Mouse (Mus musculus) left cerebral cortex, adult 2 months (tissue): ENCODE data around the gene Kif9. TPM values are rescaled to one million over a fixed set of nuclear protein-coding genes. Genes with fewer than 3 reads are reported as not detected.

Experiments
- DNase-seq, 2 experiments: peaks; one replicate each; pipeline ENCODE4 v3.0.0; 2021 to 2022; ENCODE audit warnings: low spot score in 2 of 2, mixed read lengths in 1 of 2; ENCODE audit errors: extremely low spot score in 1 of 2
- H3K27ac ChIP-seq: fragments of 200-600 bp; 2 replicates; pipeline ENCODE4 v1.8.1; 2022
- H3K4me3 ChIP-seq: fragments of 200-600 bp; 2 replicates; pipeline ENCODE4 v1.8.1; 2022
- CTCF ChIP-seq: fragments of 200-600 bp; IDR thresholded peaks from 2 replicates; pipeline ENCODE4 v1.8.1; 2022; ENCODE audit warnings: antibody characterized with exemption, mild to moderate bottlenecking, moderate library complexity
- intact Hi-C: fragments of 180-260 bp; cut with DNase I; formaldehyde crosslinking; loops from one replicate; pipeline ENCODE4 v1.15.1; 2025
- total RNA-seq, 2 experiments: library from RNA; stranded (reverse); gene quantifications; 2 replicates each; pipeline ENCODE4 v1.2.3; 2021

Gene Kif9
- total RNA-seq, 2 experiments from 2014 or later: 3.8 to 4.4 TPM

- peak overlapping the region; percentile 97; the same call in 1 of the 2 replicates for H3K27ac ChIP-seq
- DNase-seq: no peak
- TF ChIP-seq CTCF: no peak
- intact Hi-C loops: no loop called here
- H3K4me3 ChIP-seq: peak overlapping the region; percentile 99
These were observed 54.5 kb downstream of the Kif9 start for GRCm38 (mm10) chr9:110531151-110531791.

DNA sequence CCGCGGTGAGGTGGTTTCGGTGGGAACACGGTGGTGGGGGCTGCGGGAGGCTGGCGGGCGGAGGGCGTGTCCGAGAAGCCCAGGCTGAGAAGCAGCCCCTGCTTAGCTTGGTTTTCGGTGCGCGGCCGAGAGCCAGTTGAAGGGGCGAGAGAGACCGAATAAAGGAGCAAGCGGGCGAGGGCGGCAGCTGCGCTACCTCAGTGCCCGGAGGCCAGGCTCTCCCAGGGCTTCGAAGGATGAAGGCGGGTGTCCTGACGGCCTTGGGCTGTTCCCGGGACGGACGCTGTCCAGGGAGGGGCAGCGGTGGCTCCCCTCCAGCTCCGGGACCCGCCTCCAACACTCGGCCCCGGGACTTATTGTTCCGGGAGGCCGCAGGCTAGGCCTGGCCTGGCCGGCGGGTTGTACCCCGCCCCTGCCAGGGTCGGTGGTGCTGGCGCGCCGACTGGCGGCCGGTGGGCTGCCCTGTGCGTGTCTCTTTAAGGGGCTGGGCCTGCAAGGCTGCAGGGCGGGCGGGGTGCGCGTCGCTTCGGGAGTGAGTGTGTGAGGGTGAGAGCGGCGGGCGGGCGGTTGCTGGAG lies 55.2 kb downstream of the Kif9 start:
- Histone ChIP-seq H3K27ac (peak overlapping the region; percentile 97), H3K4me3 (peak overlapping the region; percentile 99)
- peak; percentile 91 to 94 for DNase-seq
- peak; percentile 65 for TF ChIP-seq CTCF
- intact Hi-C loops: loop anchor here (1.0 kb wide), 2 partner anchors 56 to 124 kb away; partner anchors contain the start of genes Kif9, Klhl18 and Ptpn23

GRCm38 (mm10) chr9:110532538-110533291 lies 56.0 kb downstream of the Kif9 start, which contains the start of gene Setd2:
TSS of gene Setd2 (plus strand) at chr9:110532597.
- no peak for TF ChIP-seq CTCF
- Histone ChIP-seq H3K27ac (peak within 1 kb of the TSS; percentile 99), H3K4me3 (peak within 1 kb of the TSS; percentile 99)
- intact Hi-C loops: loop anchor here (1.0 kb wide), 2 partner anchors 56 to 124 kb away; partner anchors contain the start of genes Kif9, Klhl18 and Ptpn23
- peak; percentile 67 to 71 for DNase-seq

DNA sequence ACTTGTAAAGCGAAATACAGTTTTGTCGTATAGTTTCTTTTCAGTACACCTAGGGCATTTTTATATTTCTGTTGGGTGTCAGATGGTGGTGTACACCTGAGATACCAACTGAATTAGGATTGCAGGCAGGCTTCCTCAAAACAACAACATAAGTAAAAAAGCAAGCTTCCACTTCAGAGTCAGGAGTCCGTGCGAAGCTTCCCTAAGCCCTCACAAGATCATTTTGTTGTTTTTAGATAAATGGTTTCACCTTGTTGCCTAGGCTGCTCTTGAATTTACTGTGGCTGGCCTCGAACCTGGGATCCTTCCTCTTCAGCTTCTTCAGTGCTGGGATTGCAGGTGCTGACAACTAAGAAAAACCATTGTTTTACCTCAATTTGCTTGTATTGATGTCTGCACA lies 56.9 kb downstream of the Kif9 start:
- intact Hi-C loops: no loop called here
- peak overlapping the region; percentile 99 for H3K27ac ChIP-seq

DNA sequence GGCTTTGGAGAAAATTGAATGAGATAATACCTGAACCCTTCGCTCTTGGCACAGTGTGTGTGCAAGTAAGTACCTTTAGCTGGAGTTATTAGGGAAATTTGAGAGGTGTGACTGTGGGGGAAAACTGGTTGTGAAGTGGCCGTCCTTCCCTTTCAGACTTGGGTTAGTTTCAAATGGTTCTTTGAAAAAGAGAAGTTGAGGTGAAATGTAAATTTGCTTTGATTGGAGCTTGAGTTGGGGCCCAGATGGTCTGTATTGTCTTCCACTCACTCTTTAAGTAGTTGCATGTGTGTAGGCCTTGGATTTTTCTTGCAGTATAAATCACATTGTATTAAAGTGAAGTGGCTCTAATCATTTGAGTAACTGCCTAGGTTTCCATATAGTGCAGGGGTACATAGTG lies 58.4 kb downstream of the Kif9 start:
- no peak for TF ChIP-seq CTCF
- intact Hi-C loops: no loop called here

More for the DNA sequence above, 56.9 kb downstream of the Kif9 start:
- no peak for DNase-seq
- TF ChIP-seq CTCF: no peak
- H3K4me3 ChIP-seq: peak overlapping the region; percentile 99

GRCm38 (mm10) chr9:110536636-110537035 lies 59.9 kb downstream of the Kif9 start:
- intact Hi-C loops: no loop called here
- no peak for TF ChIP-seq CTCF
- H3K4me3 ChIP-seq: no peak overlapping the region
- no peak overlapping the region for H3K27ac ChIP-seq
- DNase-seq: no peak

More for the DNA sequence above, 58.4 kb downstream of the Kif9 start:
- no peak for DNase-seq
- Histone ChIP-seq H3K27ac (no peak overlapping the region), H3K4me3 (no peak overlapping the region)

GRCm38 (mm10) chr9:110538511-110538910 lies 61.8 kb downstream of the Kif9 start:
- Histone ChIP-seq H3K27ac (no peak overlapping the region), H3K4me3 (no peak overlapping the region)
- DNase-seq: no peak
- TF ChIP-seq CTCF: no peak
- intact Hi-C loops: no loop called here

- no peak for DNase-seq
- intact Hi-C loops: no loop called here
These were observed 65.2 kb downstream of the Kif9 start for GRCm38 (mm10) chr9:110541988-110542387.

DNA sequence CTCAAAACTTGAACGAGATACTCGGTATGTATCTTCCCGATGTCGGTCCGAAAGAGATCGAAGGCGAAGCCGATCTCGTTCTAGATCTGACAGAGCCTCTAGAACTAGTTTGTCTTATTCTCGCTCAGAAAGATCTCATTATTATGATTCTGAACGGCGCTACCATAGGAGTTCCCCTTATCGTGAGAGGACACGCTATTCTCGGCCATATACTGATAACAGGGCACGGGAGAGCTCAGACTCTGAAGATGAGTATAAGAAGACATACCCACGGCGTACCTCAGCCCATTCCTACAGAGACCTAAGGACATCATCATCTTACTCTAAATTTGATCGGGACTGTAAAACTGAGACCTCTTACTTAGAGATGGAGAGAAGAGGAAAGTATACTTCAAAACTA lies 71.5 kb downstream of the Kif9 start:
- intact Hi-C loops: no loop called here
- TF ChIP-seq CTCF: no peak
- no peak overlapping the region for H3K27ac ChIP-seq
- H3K4me3 ChIP-seq: no peak overlapping the region
- no peak for DNase-seq

More at GRCm38 (mm10) chr9:110541988-110542387, 65.2 kb downstream of the Kif9 start:
- no peak overlapping the region for H3K4me3 ChIP-seq
- H3K27ac ChIP-seq: no peak overlapping the region
- no peak for TF ChIP-seq CTCF

- intact Hi-C loops: no loop called here
- no peak for DNase-seq
- no peak overlapping the region for H3K27ac ChIP-seq
- no peak overlapping the region for H3K4me3 ChIP-seq
- TF ChIP-seq CTCF: no peak; the same call in none of the 2 replicates
These were observed 91.6 kb downstream of the Kif9 start for GRCm38 (mm10) chr9:110568309-110568708.

Other genes starting within 250 kb of the Kif9 start
- gene Cspg5, start 233.2 kb upstream of the Kif9 start, total RNA-seq: 100 to 1,000 TPM; 352 to 356 TPM
- gene Elp6, start 171.8 kb upstream of the Kif9 start, total RNA-seq: 10 to 100 TPM in 1 of 2 experiments, 1 to 10 TPM in 1; 9.1 to 14.1 TPM
- 100 to 1,000 TPM in 1 of 2 experiments, 10 to 100 TPM in 1; 97.0 to 107 TPM for gene Scap, start 143.7 kb upstream of the Kif9 start, total RNA-seq
- gene Ptpn23, start 68.7 kb upstream of the Kif9 start, total RNA-seq: 10 to 100 TPM; 63.6 to 64.1 TPM
- gene Ngp, start 57.2 kb upstream of the Kif9 start, total RNA-seq: under 1 TPM in 1 of 2 experiments, not detected in 1; 0.57 TPM
- gene Klhl18, start 264 bp upstream of the Kif9 start, total RNA-seq: 10 to 100 TPM; 27.4 to 28.3 TPM
- 10 to 100 TPM; 64.1 to 71.1 TPM for gene Setd2, start 55.6 kb downstream of the Kif9 start, total RNA-seq
- gene Nradd, start 147.5 kb downstream of the Kif9 start, total RNA-seq: 1 to 10 TPM; 2.7 to 3.6 TPM
- gene Nbeal2, start 177.2 kb downstream of the Kif9 start, total RNA-seq: 10 to 100 TPM; 12.6 to 14.4 TPM
- 10 to 100 TPM; 56.2 to 56.9 TPM for gene Ccdc12, start 179.5 kb downstream of the Kif9 start, total RNA-seq